In the genomic region with DNA sequence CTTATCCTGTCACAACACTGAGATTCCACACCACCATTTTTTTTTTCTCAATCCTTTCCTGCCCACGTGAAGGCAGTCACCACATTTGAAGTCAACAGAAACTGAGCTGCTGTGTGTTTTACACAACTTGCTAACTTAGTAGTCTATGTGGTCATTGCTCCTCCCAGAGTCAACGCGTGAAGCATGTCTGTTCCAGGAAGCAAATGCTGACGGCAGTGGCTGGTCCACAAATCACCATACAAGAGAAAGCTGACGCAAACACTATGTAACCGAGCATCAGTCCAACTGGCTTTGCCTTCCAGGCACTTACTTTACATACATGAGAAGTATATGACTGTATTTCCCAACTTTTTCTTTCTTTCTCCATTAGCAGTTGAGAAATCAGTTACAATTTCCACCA, we compare ENCODE assay signal across 18 mouse cellular contexts. TPM values are rescaled to one million over a fixed set of nuclear protein-coding genes. Genes with fewer than 3 reads are reported as not detected.
DNase-seq lines count a peak whose midpoint lies in the region; ATAC-seq and TF ChIP-seq lines count a peak whose summit lies in the region.
"Had no signal": no experiment of that assay in that cellular context is flagged by ENCODE, and none has a peak within 500 bp of the region (broad histone marks: within the 10 kb centered on the region; RNA-seq: fewer than 3 reads in every experiment).

No protein-coding gene starts in this region.

- H3ac ChIP-seq in myocyte (ENCODE audit: control insufficient read depth, insufficient read length): no peak overlapping the region

- H3K4me3 ChIP-seq in intestine, postnatal 0 days (ENCODE audit: low read depth, low read length): no peak overlapping the region
- H3K4me3 ChIP-seq in intestine, embryonic 15.5 days (replicated peaks): no peak overlapping the region
- no peak overlapping the region for H3K4me3 ChIP-seq in myocyte
- no peak overlapping the region for H3K4me3 ChIP-seq in forebrain, embryonic 16.5 days (replicated peaks; ENCODE audit: low read length)
- H3K4me3 ChIP-seq in midbrain, embryonic 10.5 days: no peak overlapping the region
- H3K4me3 ChIP-seq: embryonic facial prominence, embryonic 10.5 days; forebrain, embryonic 10.5 days; heart, embryonic 13.5 days; hindbrain, embryonic 15.5 days had no signal

- no peak overlapping the region for H3K9ac ChIP-seq in intestine, postnatal 0 days (ENCODE audit: low read depth, low read length)
- H3K9ac ChIP-seq in intestine, embryonic 15.5 days: no peak overlapping the region
- no peak overlapping the region for H3K9ac ChIP-seq in forebrain, embryonic 16.5 days (replicated peaks; ENCODE audit: low read depth, low read length)
- H3K9ac ChIP-seq: heart, embryonic 13.5 days; hindbrain, embryonic 15.5 days had no signal

- no peaks in the 10 kb centered on the region for H3K4me1 ChIP-seq in intestine, postnatal 0 days (replicated peaks; ENCODE audit: control insufficient read depth, insufficient read depth, low read length)
- no peaks in the 10 kb centered on the region for H3K4me1 ChIP-seq in intestine, embryonic 15.5 days (replicated peaks)
- no peaks in the 10 kb centered on the region for H3K4me1 ChIP-seq in forebrain, embryonic 16.5 days (replicated peaks; ENCODE audit: control insufficient read depth, insufficient read depth, low read length)
- H3K4me1 ChIP-seq in midbrain, embryonic 10.5 days: no peaks in the 10 kb centered on the region
- H3K4me1 ChIP-seq: embryonic facial prominence, embryonic 10.5 days; heart, embryonic 13.5 days had no signal

- peak; percentile 30 for DNase-seq in lung, postnatal 25 days (ENCODE audit: low spot score)
- DNase-seq in lung, postnatal 14 days: no peak
- no peak for DNase-seq in midbrain, embryonic 10.5 days (ENCODE audit: low spot score)
- DNase-seq: adrenal gland, adult 2 months; adrenal gland, postnatal 25 days; cerebellum, adult 2 months; cerebellum, postnatal 10 days; gastrocnemius, postnatal 36 days; heart, postnatal 36 days had no signal

- no peaks in the 10 kb centered on the region for H3K36me3 ChIP-seq in intestine, postnatal 0 days (ENCODE audit: control insufficient read depth, insufficient read depth)
- H3K36me3 ChIP-seq in intestine, embryonic 15.5 days: no peaks in the 10 kb centered on the region
- no peaks in the 10 kb centered on the region for H3K36me3 ChIP-seq in myocyte (ENCODE audit: control insufficient read depth, insufficient read depth)
- no peaks in the 10 kb centered on the region for H3K36me3 ChIP-seq in forebrain, embryonic 16.5 days (ENCODE audit: control insufficient read depth, insufficient read depth)
- no peaks in the 10 kb centered on the region for H3K36me3 ChIP-seq in midbrain, embryonic 10.5 days
- H3K36me3 ChIP-seq: embryonic facial prominence, embryonic 10.5 days; forebrain, embryonic 10.5 days; heart, embryonic 13.5 days; hindbrain, embryonic 15.5 days had no signal

- peaks cover 9% of the 10 kb centered on the region for H3K79me2 ChIP-seq in myocyte (ENCODE audit: control insufficient read depth, insufficient read depth)

- ATAC-seq in intestine, postnatal 0 days: peak; percentile 67
- no peak for ATAC-seq in intestine, embryonic 15.5 days
- no peak for ATAC-seq in forebrain, embryonic 16.5 days
- ATAC-seq: forebrain, embryonic 14.5 days had no signal

- TF ChIP-seq CTCF in intestine, postnatal 0 days (IDR thresholded peaks at IDR 0.05; ENCODE audit: low read depth): no peak

- no peak for TF ChIP-seq POLR2A in myocyte (IDR thresholded peaks at IDR 0.05; ENCODE audit: insufficient read length, low read depth)

- H3K27me3 ChIP-seq in intestine, postnatal 0 days (replicated peaks; ENCODE audit: control insufficient read depth, insufficient read depth, low read length): no peaks in the 10 kb centered on the region
- no peaks in the 10 kb centered on the region for H3K27me3 ChIP-seq in intestine, embryonic 15.5 days (replicated peaks)
- H3K27me3 ChIP-seq in myocyte (ENCODE audit: control insufficient read depth, insufficient read depth, insufficient read length): no peaks in the 10 kb centered on the region
- no peaks in the 10 kb centered on the region for H3K27me3 ChIP-seq in forebrain, embryonic 16.5 days (replicated peaks; ENCODE audit: control insufficient read depth, insufficient read depth, low read length)
- H3K27me3 ChIP-seq in midbrain, embryonic 10.5 days (ENCODE audit: low read depth, poor library complexity, severe bottlenecking): no peaks in the 10 kb centered on the region
- H3K27me3 ChIP-seq: heart, embryonic 13.5 days; hindbrain, embryonic 15.5 days had no signal

- no peak overlapping the region for H3K27ac ChIP-seq in intestine, postnatal 0 days (ENCODE audit: low read depth, low read length)
- no peak overlapping the region for H3K27ac ChIP-seq in intestine, embryonic 15.5 days
- H3K27ac ChIP-seq in forebrain, embryonic 16.5 days (ENCODE audit: low read length): no peak overlapping the region
- H3K27ac ChIP-seq in midbrain, embryonic 10.5 days (replicated peaks): no peak overlapping the region
- H3K27ac ChIP-seq: embryonic facial prominence, embryonic 10.5 days; forebrain, embryonic 10.5 days; heart, embryonic 13.5 days; hindbrain, embryonic 15.5 days had no signal

- WGBS in intestine, postnatal 0 days: 69% methylated on average over 6 of the region's 6 CpGs
- WGBS in intestine, embryonic 15.5 days: 77% methylated on average over 6 of the region's 6 CpGs
- 91% methylated on average over 6 of the region's 6 CpGs for WGBS in forebrain, embryonic 16.5 days
- 93% methylated on average over 6 of the region's 6 CpGs for WGBS in midbrain, embryonic 10.5 days

- H3K9me3 ChIP-seq in intestine, postnatal 0 days (ENCODE audit: control insufficient read depth): no peaks in the 10 kb centered on the region
- no peaks in the 10 kb centered on the region for H3K9me3 ChIP-seq in intestine, embryonic 15.5 days
- H3K9me3 ChIP-seq in forebrain, embryonic 16.5 days (ENCODE audit: control insufficient read depth, low read length): no peaks in the 10 kb centered on the region
- H3K9me3 ChIP-seq in midbrain, embryonic 10.5 days (replicated peaks): no peaks in the 10 kb centered on the region
- H3K9me3 ChIP-seq: embryonic facial prominence, embryonic 10.5 days; forebrain, embryonic 10.5 days; heart, embryonic 13.5 days; hindbrain, embryonic 15.5 days had no signal

- no peak overlapping the region for H3K4me2 ChIP-seq in intestine, postnatal 0 days (replicated peaks; ENCODE audit: low read depth)
- no peak overlapping the region for H3K4me2 ChIP-seq in intestine, embryonic 15.5 days (replicated peaks)
- peak overlapping the region; percentile 13 for H3K4me2 ChIP-seq in myocyte (ENCODE audit: low read depth)
- no peak overlapping the region for H3K4me2 ChIP-seq in forebrain, embryonic 16.5 days (ENCODE audit: low read length)
- H3K4me2 ChIP-seq: heart, embryonic 13.5 days; hindbrain, embryonic 15.5 days had no signal

TF ChIP-seq in myocyte, 11 proteins besides CTCF, POLR2A, EP300 and RAD21:
- TF ChIP-seq TCF12 (IDR thresholded peaks at IDR 0.05; ENCODE audit: insufficient read depth, poor library complexity, severe bottlenecking) (no peak), MYOD1 (IDR thresholded peaks at IDR 0.05; ENCODE audit: control insufficient read depth in 1 of 3, insufficient read length in 2 of 3, low read depth in 2 of 3) (no peak), POLR2AphosphoS2 (IDR thresholded peaks at IDR 0.05; ENCODE audit: insufficient read length, low read depth) (no peak), REST (IDR thresholded peaks at IDR 0.05; ENCODE audit: insufficient read depth, insufficient read length) (no peak), MAX (IDR thresholded peaks at IDR 0.05; ENCODE audit: low read depth) (peak; percentile 75), MYOG (IDR thresholded peaks at IDR 0.05; ENCODE audit: control insufficient read depth in 1 of 3, insufficient read depth in 1 of 3, insufficient read length in 2 of 3, low read depth in 2 of 3) (no peak), CEBPB (IDR thresholded peaks at IDR 0.05; ENCODE audit: insufficient read depth, poor library complexity, severe bottlenecking) (peak; percentile 71; the same call in 1 of the 2 replicates)

RNA-seq across cellular contexts. Expression of a gene that starts 12.3 kb away (rescaled TPM):
- polyA plus RNA-seq in intestine, postnatal 0 days (2015; fragmentation: Nextera tagmentation; extraction: Ambion mirVana): 40.4 and 55.2 TPM in 2 replicates
- polyA plus RNA-seq in intestine, embryonic 15.5 days (2015; fragmentation: Nextera tagmentation; extraction: Ambion mirVana): 39.0 and 39.2 TPM in 2 replicates
- 13.2 TPM for polyA plus RNA-seq in myocyte (2012; fragmentation: generic; extraction: Trizol)
- polyA plus RNA-seq in forebrain, embryonic 16.5 days (2015; fragmentation: Nextera tagmentation; extraction: Ambion mirVana): 7.9 and 11.0 TPM in 2 replicates
- polyA plus RNA-seq in midbrain, embryonic 10.5 days (2016; fragmentation: Nextera tagmentation; extraction: Ambion mirVana): 5.1 and 5.2 TPM in 2 replicates
